Mouse (Mus musculus) kidney, adult 10 weeks (tissue): ENCODE data around the gene Ptbp3. TPM values are rescaled to one million over a fixed set of nuclear protein-coding genes. Genes with fewer than 3 reads are reported as not detected.

Experiments
- polyA plus RNA-seq: library from polyadenylated mRNA; stranded (reverse); fragments of 350-450 nt; fragmentation: Illumina TruSeq; extraction: RNeasy Lipid Tissue Mini Kit (QIAGEN cat#74804); gene quantifications from one replicate; pipeline ENCODE4 v1.2.3, GENCODE M21; 2014; ENCODE audit warnings: low read depth, low replicate concordance

The Ptbp3 gene
- polyA plus RNA-seq, result 134 TPM

DNA sequence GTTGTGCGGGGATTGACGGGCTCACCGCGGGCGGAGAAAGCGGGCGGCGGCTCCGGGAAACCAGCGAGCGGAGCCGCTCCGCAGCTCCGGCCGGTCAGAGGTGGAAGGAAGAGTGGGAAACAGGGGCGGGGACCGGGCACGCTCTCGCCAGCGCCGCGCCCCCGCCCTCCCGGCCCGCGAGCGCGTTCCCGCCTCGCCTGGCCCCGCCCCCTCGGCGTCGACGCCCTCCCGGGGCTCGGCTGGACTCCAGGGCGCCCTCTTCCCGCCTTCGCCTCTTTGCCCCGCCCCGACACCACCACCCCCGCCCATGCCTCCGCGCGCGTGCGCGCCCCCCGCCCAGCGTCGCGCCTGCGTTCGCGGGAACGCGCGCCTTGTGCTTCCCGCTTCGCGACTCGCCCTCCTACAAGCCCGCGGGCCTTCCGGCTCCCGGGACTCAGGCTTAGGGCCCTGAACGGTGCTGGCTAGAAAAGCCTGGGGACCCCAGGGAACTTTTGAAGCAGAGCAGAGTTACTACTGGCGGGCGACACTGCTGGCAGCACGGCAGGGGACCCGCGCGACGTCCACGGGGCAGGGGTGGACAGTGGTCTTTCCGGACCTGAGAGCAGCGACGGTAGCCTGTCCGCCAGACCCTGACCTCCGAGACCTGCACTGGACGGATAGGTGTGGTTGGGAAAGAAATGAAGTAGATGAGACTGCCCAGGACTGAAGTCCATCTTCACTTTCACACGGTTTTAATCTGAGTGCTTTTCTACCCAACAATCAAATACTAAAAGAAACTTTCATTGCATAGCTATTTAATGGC, at the start of gene Ptbp3:
Ptbp3 (minus strand) TSS at position 190 of the 802 bp plus-strand sequence.

DNA sequence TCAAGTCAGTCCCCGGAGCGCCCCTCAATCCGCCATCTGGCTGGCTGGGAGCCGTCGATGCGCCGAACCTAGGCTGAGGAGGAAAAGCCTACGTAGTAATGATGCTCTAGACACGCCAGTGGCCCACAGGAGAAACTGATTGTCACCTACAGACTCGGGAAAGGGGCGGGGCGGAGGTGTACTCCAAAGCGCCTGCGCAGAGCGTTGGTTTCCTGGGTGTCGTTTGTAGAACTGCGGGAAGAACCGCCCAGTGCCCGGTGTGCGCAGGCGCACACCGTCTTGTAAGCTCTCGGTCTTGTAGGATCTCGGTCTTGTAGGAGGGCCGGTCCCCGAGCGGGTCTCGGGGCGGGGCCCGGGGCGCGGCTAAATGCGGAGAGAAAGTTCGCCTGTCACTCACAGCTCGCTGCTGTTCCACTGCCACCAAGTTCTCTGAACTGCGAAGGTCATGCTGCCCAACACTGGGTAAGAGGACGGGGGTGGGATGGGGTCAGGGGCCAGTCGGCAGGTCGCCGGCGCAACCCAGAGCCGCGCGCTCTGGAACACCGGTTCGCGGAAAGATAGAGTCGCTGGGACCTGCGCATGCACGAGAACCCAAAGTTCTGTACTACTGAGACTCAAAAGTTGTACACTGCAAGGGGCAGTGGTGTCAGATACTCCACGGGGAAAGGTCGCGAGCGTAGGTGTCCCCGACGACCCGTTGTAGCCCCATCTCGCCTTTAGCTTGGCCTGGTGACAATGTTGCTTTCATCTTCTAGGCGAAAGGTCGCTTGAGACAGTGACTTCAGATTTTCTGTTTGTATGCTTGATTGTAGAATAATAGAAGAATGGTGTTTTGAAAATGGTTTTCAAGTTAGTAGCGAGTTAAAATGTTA, 32.4 kb upstream of the Ptbp3 start, which contains the start of gene Hsdl2:
Hsdl2 (plus strand) TSS at position 250 of the 872 bp plus-strand sequence.

DNA sequence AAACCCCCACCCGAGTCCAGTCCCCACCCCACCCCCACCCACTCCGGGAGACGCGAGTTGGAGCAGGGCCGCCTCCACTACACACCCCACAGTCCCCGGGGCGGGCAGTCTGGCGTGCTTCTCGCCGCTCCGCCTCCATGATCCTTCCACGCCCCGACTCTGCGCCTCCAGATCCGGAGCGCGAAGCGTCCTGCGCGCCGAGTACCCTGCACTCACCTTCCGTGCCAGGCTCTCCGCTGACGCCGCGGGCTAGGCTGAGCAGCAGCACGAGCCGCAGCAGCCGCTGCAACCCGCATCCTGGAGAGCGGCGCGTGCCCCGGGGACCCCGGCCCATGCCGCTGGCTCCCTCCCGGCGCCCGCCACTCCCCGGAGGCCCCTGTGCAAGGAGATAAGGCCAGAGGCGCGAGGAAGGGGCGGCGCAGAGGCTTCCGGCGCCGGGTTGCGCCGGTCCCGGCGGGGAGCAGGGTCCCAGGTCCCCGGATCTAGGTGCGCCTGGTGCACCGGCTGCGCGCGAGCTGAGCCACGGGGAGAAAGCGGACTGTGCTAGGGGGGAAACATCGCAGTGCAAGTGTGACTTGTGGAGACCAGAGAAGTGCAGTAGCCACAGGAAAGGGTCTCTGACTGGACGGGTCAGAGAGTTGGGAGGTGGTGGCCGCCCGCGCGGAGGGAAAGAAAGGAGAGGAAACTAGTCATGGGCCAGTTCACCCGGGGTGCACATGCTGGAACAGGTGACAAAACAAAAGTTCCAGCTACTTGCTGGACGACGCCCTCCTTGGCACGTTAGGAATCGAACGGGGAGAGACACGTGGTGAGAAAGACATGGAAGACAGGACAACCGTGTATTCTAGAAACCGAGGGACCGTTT, 110.9 kb downstream of the Ptbp3 start, which contains the start of gene Susd1:
Susd1 (minus strand) TSS at position 644 of the 865 bp plus-strand sequence.

Other genes with a start within 250 kb of the Ptbp3 start
- 13.7 TPM for gene Susd1, start 110.7 kb downstream of the Ptbp3 start, polyA plus RNA-seq
- 187 TPM for gene Hsdl2, start 32.2 kb upstream of the Ptbp3 start, polyA plus RNA-seq
- 6.2 TPM for gene E130308A19Rik, start 76.8 kb upstream of the Ptbp3 start, polyA plus RNA-seq